Mouse (Mus musculus) gastrocnemius, adult 2 months (tissue): ENCODE results near the gene 6030498E09Rik. TPM values are rescaled to one million over a fixed set of nuclear protein-coding genes. Genes with fewer than 3 reads are reported as not detected.

Source experiments
- DNase-seq: peaks from one replicate; pipeline ENCODE4 v3.0.0; 2022
- H3K27ac ChIP-seq: fragments of 200-600 bp; 2 replicates; pipeline ENCODE4 v1.8.1; 2022; ENCODE audit warnings: mild to moderate bottlenecking
- H3K4me3 ChIP-seq: fragments of 200-600 bp; 2 replicates; pipeline ENCODE4 v1.8.1; 2022; ENCODE audit warnings: mild to moderate bottlenecking, moderate library complexity
- CTCF ChIP-seq: fragments of 200-600 bp; IDR thresholded peaks from 2 replicates; pipeline ENCODE4 v1.8.1; 2022; ENCODE audit warnings: antibody characterized with exemption, mild to moderate bottlenecking, moderate library complexity
- intact Hi-C: fragments of 180-260 bp; cut with DNase I; formaldehyde crosslinking; loops from one replicate; pipeline ENCODE4 v1.15.1; 2025
- long read RNA-seq, 2 experiments: library from polyadenylated mRNA; stranded (forward); transcript quantifications; one replicate each; pipeline ENCODE4 v2.0.0; 2021
- microRNA-seq: library from miRNA; unstranded; fragments of <30 nt; microRNA quantifications from one replicate; pipeline ENCODE4 v1.2.0, GENCODE M21; 2021
- total RNA-seq, 2 experiments: library from RNA; stranded (reverse); gene quantifications; 2 replicates each; pipeline ENCODE4 v1.2.3; 2021

Gene 6030498E09Rik
- total RNA-seq = not detected
- long read RNA-seq, experiment 1 = 0 reads
- long read RNA-seq, experiment 2 = 0 reads

GRCm38 (mm10) chrX:38772478-38772877 is at the start of gene 6030498E09Rik:
Gene 6030498E09Rik, plus strand, starts transcription at chrX:38772671.
- TF ChIP-seq CTCF = no peak
- Histone ChIP-seq H3K27ac (no peak within 1 kb of the TSS), H3K4me3 (no peak within 1 kb of the TSS)
- intact Hi-C loops = loop anchor here (10.0 kb wide), 1 partner anchor 258 kb away; no protein-coding TSS in a partner anchor
- no peak for DNase-seq

GRCm38 (mm10) chrX:38730081-38730480 is 42.4 kb upstream of the 6030498E09Rik start:
- DNase-seq = no peak
- no peak for TF ChIP-seq CTCF
- Histone ChIP-seq H3K27ac (no peak overlapping the region), H3K4me3 (no peak overlapping the region)
- intact Hi-C loops = no loop called here

- Histone ChIP-seq H3K4me3 (no peak overlapping the region), H3K27ac (no peak overlapping the region)
- intact Hi-C loops = no loop called here
- TF ChIP-seq CTCF = no peak
- DNase-seq = no peak
Observed at GRCm38 (mm10) chrX:38730639-38731038, 41.8 kb upstream of the 6030498E09Rik start.

GRCm38 (mm10) chrX:38733683-38734082 is 38.8 kb upstream of the 6030498E09Rik start:
- intact Hi-C loops = no loop called here
- H3K27ac ChIP-seq = no peak overlapping the region
- no peak for TF ChIP-seq CTCF
- no peak for DNase-seq
- H3K4me3 ChIP-seq = no peak overlapping the region

GRCm38 (mm10) chrX:38734916-38735880 is 37.3 kb upstream of the 6030498E09Rik start:
- intact Hi-C loops = no loop called here
- H3K27ac ChIP-seq = no peak overlapping the region
- no peak overlapping the region for H3K4me3 ChIP-seq
- no peak for TF ChIP-seq CTCF
- DNase-seq = no peak

- TF ChIP-seq CTCF = no peak
- DNase-seq = no peak
- intact Hi-C loops = loop anchor here (10.0 kb wide), 1 partner anchor 257 kb away; no protein-coding TSS in a partner anchor
- Histone ChIP-seq H3K27ac (no peak overlapping the region), H3K4me3 (no peak overlapping the region)
Observed at GRCm38 (mm10) chrX:38771453-38771852, 1.0 kb upstream of the 6030498E09Rik start.

GRCm38 (mm10) chrX:38771886-38772285 is 585 bp upstream of the 6030498E09Rik start:
- Histone ChIP-seq H3K27ac (no peak overlapping the region), H3K4me3 (no peak overlapping the region)
- intact Hi-C loops = loop anchor here (10.0 kb wide), 1 partner anchor 257 kb away; no protein-coding TSS in a partner anchor
- DNase-seq = no peak
- peak; percentile 36 for TF ChIP-seq CTCF

GRCm38 (mm10) chrX:38794373-38794772 is 21.9 kb downstream of the 6030498E09Rik start:
- intact Hi-C loops = no loop called here
- no peak for TF ChIP-seq CTCF

GRCm38 (mm10) chrX:38813934-38814333 is 41.5 kb downstream of the 6030498E09Rik start:
- no peak for DNase-seq
- H3K4me3 ChIP-seq = no peak overlapping the region
- no peak overlapping the region for H3K27ac ChIP-seq
- intact Hi-C loops = no loop called here
- TF ChIP-seq CTCF = no peak

More at GRCm38 (mm10) chrX:38794373-38794772, 21.9 kb downstream of the 6030498E09Rik start:
- H3K27ac ChIP-seq = no peak overlapping the region
- no peak overlapping the region for H3K4me3 ChIP-seq
- DNase-seq = no peak

- no peak overlapping the region for H3K4me3 ChIP-seq
- no peak overlapping the region for H3K27ac ChIP-seq
- no peak for TF ChIP-seq CTCF
- no peak for DNase-seq
- intact Hi-C loops = no loop called here
Observed at GRCm38 (mm10) chrX:38816841-38817240, 44.4 kb downstream of the 6030498E09Rik start.

GRCm38 (mm10) chrX:38958571-38958970 is 186.1 kb downstream of the 6030498E09Rik start:
- H3K27ac ChIP-seq = no peak overlapping the region
- no peak for TF ChIP-seq CTCF
- intact Hi-C loops = no loop called here
- H3K4me3 ChIP-seq = no peak overlapping the region
- DNase-seq = no peak

GRCm38 (mm10) chrX:38996265-38996664 is 223.8 kb downstream of the 6030498E09Rik start:
- no peak for DNase-seq
- TF ChIP-seq CTCF = no peak
- Histone ChIP-seq H3K27ac (no peak overlapping the region), H3K4me3 (no peak overlapping the region)
- intact Hi-C loops = no loop called here

Small RNA genes lying within 50 kb of the gene (microRNA-seq; reads per million reads assigned to microRNA genes)
- gene Gm25642 = not detected

Other genes with a start within 250 kb of the 6030498E09Rik start
- 1 to 10 TPM; 8.3 to 9.0 TPM for gene Cul4b, start 196.5 kb upstream of the 6030498E09Rik start, total RNA-seq
- gene Mcts1, start 172.1 kb upstream of the 6030498E09Rik start, total RNA-seq = 10 to 100 TPM; 43.1 to 50.7 TPM
- gene C1galt1c1, start 137.6 kb upstream of the 6030498E09Rik start, total RNA-seq = 10 to 100 TPM in 1 of 2 experiments, 1 to 10 TPM in 1; 9.6 to 10.5 TPM